9 mouse cellular contexts compared by ENCODE assay signal in genomic region chr13:114894718-114895117, GRCm38 (mm10).
"Had no signal": no experiment of that assay in that cellular context is flagged by ENCODE, and none has a peak within 500 bp of the region (broad histone marks: within the 10 kb centered on the region; RNA-seq: fewer than 3 reads in every experiment).

No protein-coding gene starts in this region.

- DNase-seq: kidney, adult 18-20 months; kidney, postnatal 25 days; layer of hippocampus, postnatal 36 days; liver; liver, embryonic 13.5 days; liver, postnatal 0 days; retina, postnatal 1 day; right cerebral cortex, postnatal 14 days had no signal

- ATAC-seq: liver, postnatal 0 days; midbrain, embryonic 16.5 days had no signal
